Mouse (Mus musculus) E14TG2a.4 (cell line): ENCODE measurements around the gene Tmem115.

Experiments
- H3K27me3 ChIP-seq: 2 replicates; pipeline ENCODE4 v1.6.1; 2014; ENCODE audit warnings: low read length, control low read depth; ENCODE audit not compliant: insufficient read depth
- H3K36me3 ChIP-seq: 2 replicates; pipeline ENCODE4 v1.6.1; 2014; ENCODE audit warnings: low read length, control low read depth; ENCODE audit not compliant: insufficient read depth
- H3K4me1 ChIP-seq: replicated peaks from 2 replicates; pipeline ENCODE4 v1.6.1; 2014; ENCODE audit warnings: low read depth, low read length, control low read depth
- H3K4me3 ChIP-seq: replicated peaks from 2 replicates; pipeline ENCODE4 v1.5.1; 2014; ENCODE audit warnings: mild to moderate bottlenecking, low read length
- H3K9me3 ChIP-seq: 2 replicates; pipeline ENCODE4 v1.6.1; 2014; ENCODE audit warnings: low read length, control low read depth
- CTCF ChIP-seq: conservative IDR thresholded peaks from 2 replicates; pipeline ENCODE4 v1.5.1; 2014; ENCODE audit warnings: low read length
- NANOG ChIP-seq: IDR thresholded peaks from 2 replicates; pipeline ENCODE4 v1.6.1; 2014; ENCODE audit warnings: borderline replicate concordance, low read length, mixed read lengths
- POU5F1 ChIP-seq: IDR thresholded peaks from 2 replicates; pipeline ENCODE4 v1.6.1; 2014; ENCODE audit warnings: low read length, borderline replicate concordance

Gene Tmem115

DNA sequence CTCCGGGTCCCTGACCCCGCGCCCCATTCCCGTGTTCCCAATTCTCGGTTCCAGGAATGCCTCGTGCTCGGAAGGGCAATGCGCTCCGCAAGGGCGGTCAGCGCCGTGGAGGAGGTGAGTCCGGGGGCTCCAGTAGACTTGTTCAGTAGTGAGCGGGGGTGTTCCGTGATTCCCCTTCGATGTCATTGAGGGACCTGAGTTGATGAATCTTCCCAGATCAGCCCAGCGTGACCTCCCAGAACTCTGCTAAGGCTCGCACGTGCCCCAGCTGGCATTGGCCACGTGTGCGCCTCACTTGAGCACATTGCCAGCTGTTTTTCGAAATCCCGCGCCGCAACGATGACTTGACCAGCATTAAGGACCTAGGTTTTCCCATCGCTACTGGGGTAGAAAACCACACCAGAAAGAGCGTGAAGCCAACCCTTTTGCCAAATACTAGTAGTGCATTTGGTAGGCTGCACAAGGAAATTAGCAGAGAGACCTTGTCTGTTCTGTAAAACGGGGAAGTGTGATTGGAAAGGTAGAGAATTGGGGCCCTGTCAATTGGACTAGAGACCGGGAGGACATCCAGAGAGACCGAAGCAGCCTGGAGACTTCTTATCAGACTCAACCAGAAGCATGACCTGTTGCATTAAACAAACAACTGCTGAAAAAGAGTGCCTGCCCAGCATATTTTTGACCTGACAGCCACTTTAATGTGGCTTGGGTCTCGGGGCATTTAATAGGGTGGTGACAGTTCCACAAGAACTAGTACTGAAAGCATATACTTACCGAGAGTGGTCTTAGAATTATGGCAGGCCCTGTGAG is 54.3 kb downstream of the Tmem115 start:
- TF ChIP-seq NANOG (no peak), CTCF (no peak), POU5F1 (no peak)
- Histone ChIP-seq H3K36me3 (peaks cover 61% of the 10 kb centered on the region), H3K4me3 (peak overlapping the region; percentile 94), H3K27me3 (peaks cover 3% of the 10 kb centered on the region; the same call in 1 of the 2 replicates), H3K4me1 (peaks cover 61% of the 10 kb centered on the region), H3K9me3 (no peaks in the 10 kb centered on the region)
